In the genomic region with DNA sequence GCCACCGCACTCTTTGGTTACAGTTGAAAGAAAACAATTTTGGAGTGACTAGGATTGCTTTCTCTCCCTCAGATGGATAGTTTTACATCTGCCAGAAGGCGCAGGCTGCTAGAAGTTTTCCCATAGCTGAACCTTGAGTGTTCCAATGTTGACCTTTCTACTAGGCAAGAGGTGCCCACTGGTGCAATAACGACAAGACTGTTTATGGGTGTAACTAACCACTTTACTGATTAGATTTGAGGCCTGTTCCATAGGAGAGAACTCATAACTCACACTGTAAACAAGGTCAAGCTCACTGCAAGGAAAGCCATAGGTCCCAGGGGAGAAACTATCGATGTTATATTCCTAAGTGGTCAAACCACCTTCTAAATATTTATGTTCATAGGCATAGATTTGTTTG, we compare ENCODE assay signal across 25 mouse cellular contexts. TPM values are rescaled to one million over a fixed set of nuclear protein-coding genes. Genes with fewer than 3 reads are reported as not detected.
A peak's percentile ranks its signal among the peaks of the same experiment; 100 is the strongest.
DNase-seq lines count a peak whose midpoint lies in the region; ATAC-seq lines count a peak whose summit lies in the region.
"Had no signal": no experiment of that assay in that cellular context is flagged by ENCODE, and none has a peak within 500 bp of the region (broad histone marks: within the 10 kb centered on the region; RNA-seq: fewer than 3 reads in every experiment).

No protein-coding gene starts in this region.

- H3K4me2 ChIP-seq in intestine, embryonic 15.5 days (replicated peaks): no peak overlapping the region
- H3K4me2 ChIP-seq: embryonic facial prominence, embryonic 12.5 days; embryonic facial prominence, embryonic 15.5 days; forebrain, embryonic 12.5 days; heart, embryonic 13.5 days; hindbrain, embryonic 14.5 days had no signal

- ATAC-seq in intestine, embryonic 15.5 days: peak; percentile 62
- ATAC-seq: CD4-positive, CD25-positive, alpha-beta regulatory T cell, adult 4 months; forebrain, embryonic 16.5 days; hindbrain, postnatal 0 days; inflammation-experienced regulatory T-cells, adult 6 months had no signal

- H3K4me1 ChIP-seq in intestine, embryonic 15.5 days (replicated peaks): no peaks in the 10 kb centered on the region
- H3K4me1 ChIP-seq: embryonic facial prominence, embryonic 12.5 days; embryonic facial prominence, embryonic 15.5 days; forebrain, embryonic 12.5 days; heart, embryonic 10.5 days; heart, embryonic 13.5 days had no signal

- H3K27ac ChIP-seq in intestine, embryonic 15.5 days: no peak overlapping the region
- H3K27ac ChIP-seq: embryonic facial prominence, embryonic 12.5 days; embryonic facial prominence, embryonic 15.5 days; forebrain, embryonic 12.5 days; heart, adult 2 months; heart, embryonic 10.5 days; heart, embryonic 13.5 days; hindbrain, embryonic 14.5 days; hindbrain, postnatal 0 days had no signal

- H3K9ac ChIP-seq in intestine, embryonic 15.5 days: no peak overlapping the region
- H3K9ac ChIP-seq: embryonic facial prominence, embryonic 12.5 days; embryonic facial prominence, embryonic 15.5 days; forebrain, embryonic 12.5 days; heart, embryonic 13.5 days; hindbrain, embryonic 14.5 days had no signal

- 74% methylated on average over 4 of the region's 4 CpGs for WGBS in intestine, embryonic 15.5 days
- 66% methylated on average over 4 of the region's 4 CpGs for WGBS in large intestine, adult 2 months

- DNase-seq in lung, adult 18-20 months: peak; percentile 7 to 27
- no peak for DNase-seq in lung, postnatal 10 days
- DNase-seq in adipocyte (ENCODE audit: low spot score): peak; percentile 8
- DNase-seq in large intestine, adult 2 months (ENCODE audit: low read depth, low spot score): peak; percentile 14
- DNase-seq in kidney, postnatal 36 days: no peak
- no peak for DNase-seq in cerebellum, adult 9-10 months
- DNase-seq: cerebellum, adult 18-20 months; cerebellum, adult 9-11 months; cerebellum, postnatal 25 days; gastrocnemius, postnatal 10 days; gastrocnemius, postnatal 36 days; heart, adult 2 months; heart, postnatal 14 days; heart, postnatal 4 days had no signal

- H3K36me3 ChIP-seq in intestine, embryonic 15.5 days: no peaks in the 10 kb centered on the region
- H3K36me3 ChIP-seq: embryonic facial prominence, embryonic 12.5 days; embryonic facial prominence, embryonic 15.5 days; forebrain, embryonic 12.5 days; heart, embryonic 10.5 days had no signal

- H3K27me3 ChIP-seq in intestine, embryonic 15.5 days (replicated peaks): no peaks in the 10 kb centered on the region
- H3K27me3 ChIP-seq: embryonic facial prominence, embryonic 12.5 days; embryonic facial prominence, embryonic 15.5 days; forebrain, embryonic 12.5 days; heart, embryonic 13.5 days had no signal

- no peaks in the 10 kb centered on the region for H3K9me3 ChIP-seq in intestine, embryonic 15.5 days
- H3K9me3 ChIP-seq: embryonic facial prominence, embryonic 12.5 days; embryonic facial prominence, embryonic 15.5 days; forebrain, embryonic 12.5 days; heart, embryonic 10.5 days; heart, embryonic 13.5 days had no signal

- H3K4me3 ChIP-seq in intestine, embryonic 15.5 days (replicated peaks): no peak overlapping the region
- H3K4me3 ChIP-seq: embryonic facial prominence, embryonic 12.5 days; embryonic facial prominence, embryonic 15.5 days; forebrain, embryonic 12.5 days; heart, adult 2 months; heart, embryonic 10.5 days; heart, embryonic 13.5 days had no signal

RNA-seq across cellular contexts. Expression of a gene that starts 54.0 kb away (rescaled TPM):
- 31.0 and 37.4 TPM in 2 replicates for polyA plus RNA-seq in intestine, embryonic 15.5 days (2015; fragmentation: Nextera tagmentation; extraction: Ambion mirVana)
- polyA plus RNA-seq in large intestine, adult 2 months (2012; rRNA removed): 8.5 and 11.6 TPM in 2 replicates

Comparison
In these comparisons a context has a peak if more than half of its experiments do, and no peak if none do; other contexts are left out.
1. DNase-seq: peak in lung, adult 18-20 months (2 of 2), adipocyte (single experiment) and large intestine, adult 2 months (single experiment); none in lung, postnatal 10 days (single experiment), kidney, postnatal 36 days (0 of 2) and cerebellum, adult 9-10 months (single experiment).